Mouse (Mus musculus): ENCODE measurements at regions not wholly inside any gene's neighbourhood (a gene's known extent, or its start where the extent isn't known, plus 50 kb on each side); places are given as distances from the start of the nearest gene placed in this dataset.

DNA sequence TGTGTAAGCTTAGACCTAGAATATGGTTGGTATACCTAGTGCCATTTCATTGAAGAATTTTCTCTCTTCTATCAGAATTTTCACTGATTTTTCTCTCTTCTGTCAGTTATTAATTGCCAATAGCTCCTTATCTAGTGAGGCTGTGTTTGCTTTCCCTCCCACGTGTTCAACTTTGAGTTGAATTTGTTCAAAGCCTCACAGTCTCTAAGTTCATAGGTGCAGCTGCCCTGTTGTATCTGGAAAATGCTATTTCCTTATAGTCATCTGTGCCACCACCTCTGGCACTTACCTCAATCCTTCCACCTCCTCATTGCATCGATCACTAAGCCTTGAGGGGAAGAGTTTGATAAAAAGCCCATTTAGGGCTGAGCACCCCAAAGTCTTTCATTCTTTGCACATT lies 124.0 kb downstream of the Chst2 start:
- DNase-seq (ENCODE audit: low spot score in 2 of 2): no peak
- no peak overlapping the region for H3K27ac ChIP-seq
- no peak overlapping the region for H3K4me3 ChIP-seq
- TF ChIP-seq CTCF (conservative IDR thresholded peaks at IDR 0.05): no peak
